Mouse (Mus musculus) hindbrain, postnatal 0 days (tissue): Measurements from ENCODE around the gene Myog. TPM values are rescaled to one million over a fixed set of nuclear protein-coding genes. Genes with fewer than 3 reads are reported as not detected.
A peak's percentile ranks its signal among the peaks of the same experiment; 100 is the strongest.

Source experiments
- ATAC-seq: fragments of 200-750 bp; cut with Nextera tagmentation; 2 replicates; pipeline ENCODE4 v1.8.0; 2017; ENCODE audit warnings: mild to moderate bottlenecking, moderate TSS enrichment, moderate library complexity
- DNase-seq: peaks from one replicate; pipeline ENCODE4 v3.0.0-alpha.2; 2015; ENCODE audit warnings: low spot score
- H3K27ac ChIP-seq: fragments of 300-500 bp; sonication (generic); 2 replicates; pipeline ENCODE4 v1.5.1; 2014; ENCODE audit warnings: mild to moderate bottlenecking
- H3K27me3 ChIP-seq: fragments of 300-500 bp; sonication (generic); 2 replicates; pipeline ENCODE4 v1.6.1; 2014; ENCODE audit warnings: low read length, mixed read lengths; ENCODE audit not compliant: insufficient read depth
- H3K36me3 ChIP-seq: fragments of 300-500 bp; sonication (generic); 2 replicates; pipeline ENCODE4 v1.6.1; 2014; ENCODE audit warnings: low read length, mixed read lengths; ENCODE audit not compliant: insufficient read depth
- H3K4me1 ChIP-seq: fragments of 300-500 bp; sonication (generic); 2 replicates; pipeline ENCODE4 v1.6.1; 2014; ENCODE audit warnings: antibody characterized with exemption, low read length, mixed read lengths; ENCODE audit not compliant: insufficient read depth
- H3K4me2 ChIP-seq: fragments of 300-500 bp; sonication (generic); 2 replicates; pipeline ENCODE4 v1.6.1; 2014; ENCODE audit warnings: low read depth, mild to moderate bottlenecking, low read length, moderate library complexity, mixed read lengths
- H3K4me3 ChIP-seq: fragments of 300-500 bp; sonication (generic); 2 replicates; pipeline ENCODE4 v1.5.1; 2014; ENCODE audit warnings: low read length
- H3K9ac ChIP-seq: fragments of 300-500 bp; sonication (generic); replicated peaks from 2 replicates; pipeline ENCODE4 v1.6.1; 2014; ENCODE audit warnings: mild to moderate bottlenecking, low read length, moderate library complexity, mixed read lengths
- H3K9me3 ChIP-seq: fragments of 300-500 bp; sonication (generic); 2 replicates; pipeline ENCODE4 v1.6.1; 2016; ENCODE audit warnings: low read length, mixed read lengths
- CTCF ChIP-seq: IDR thresholded peaks from 2 replicates; pipeline ENCODE4 v1.5.1; 2016; ENCODE audit warnings: antibody characterized with exemption, control low read depth, low read depth
- WGBS: fragments of 180-500 bp; shearing (Covaris S2); extraction: QIAGEN DNeasy Blood & Tissue Kit; methylation state at CpG from one replicate; pipeline ENCODE4 v1.1.7; 2014; 5-methylcytosine and 5-hydroxymethylcytosine counted together
- polyA plus RNA-seq: library from polyadenylated mRNA; unstranded; fragments of >200 nt; fragmentation: Nextera tagmentation; extraction: Ambion mirVana; gene quantifications from 2 replicates; pipeline ENCODE4 v1.2.1, GENCODE M21; 2015
- total RNA-seq: library from RNA; depleted of rRNA; stranded (reverse); fragments of >200 nt; gene quantifications from 2 replicates; pipeline ENCODE4 v1.2.3, GENCODE M21; 2014

Myog gene
- total and polyA plus RNA-seq, 2 experiments from 2014 or later: 0.16 TPM; not detected in 1

DNA sequence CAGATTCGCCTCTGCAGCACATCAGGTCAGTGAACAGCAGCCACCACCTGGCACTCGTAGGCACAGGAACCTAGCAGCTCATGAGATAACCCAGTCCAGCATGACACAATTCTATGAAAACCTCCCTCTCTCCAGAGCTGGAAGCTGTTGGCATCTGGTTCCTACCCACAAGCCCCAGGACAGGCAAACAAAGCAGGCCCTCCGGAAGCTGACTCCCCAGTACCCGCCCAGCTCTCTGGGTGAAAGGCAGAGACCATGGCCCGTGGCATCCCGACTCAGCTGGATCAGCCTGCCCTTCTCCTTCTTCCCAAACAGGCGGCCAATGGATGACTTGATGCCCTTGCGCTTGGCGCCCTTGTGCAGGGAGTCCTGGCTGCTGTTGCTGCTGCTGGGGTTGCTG, 26.6 kb downstream of the Myog start:
- H3K4me3 ChIP-seq: no peak overlapping the region
- 76% methylated on average over 9 of the region's 9 CpGs for WGBS

DNA sequence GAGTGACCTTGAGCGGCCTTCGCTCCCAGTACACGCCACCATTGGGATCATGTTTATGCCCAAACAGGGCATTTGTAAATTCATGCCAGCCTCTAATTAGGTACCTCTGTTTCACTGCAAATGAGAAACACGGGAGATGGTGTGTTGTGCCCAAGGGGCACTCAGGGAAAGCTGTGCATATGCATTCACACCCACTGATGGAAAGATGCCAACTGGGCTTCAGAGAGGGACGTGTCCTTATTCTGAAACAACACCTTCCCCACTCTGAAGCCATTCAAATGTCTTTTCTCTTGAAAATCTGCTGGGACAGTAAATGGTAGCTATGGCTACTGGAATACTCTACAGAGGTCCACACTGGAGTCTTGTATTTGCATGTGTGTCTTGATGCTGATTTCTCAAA, 28.5 kb downstream of the Myog start:
- Histone ChIP-seq H3K9me3 (no peaks in the 10 kb centered on the region), H3K27me3 (no peaks in the 10 kb centered on the region), H3K9ac (no peak overlapping the region), H3K27ac (no peak overlapping the region), H3K4me2 (no peak overlapping the region), H3K4me3 (no peak overlapping the region), H3K4me1 (no peaks in the 10 kb centered on the region; the same call in 1 of the 2 replicates), H3K36me3 (peaks cover 11% of the 10 kb centered on the region; the same call in 1 of the 2 replicates)
- no peak for TF ChIP-seq CTCF
- ATAC-seq: no peak
- DNase-seq: peak; percentile 26
- WGBS: 64% methylated on average over 5 of the region's 5 CpGs

More for the DNA sequence above, 26.6 kb downstream of the Myog start:
- no peak overlapping the region for H3K27ac ChIP-seq
- peaks cover 14% of the 10 kb centered on the region; the same call in 1 of the 2 replicates for H3K36me3 ChIP-seq
- no peaks in the 10 kb centered on the region; the same call in 1 of the 2 replicates for H3K4me1 ChIP-seq
- H3K4me2 ChIP-seq: no peak overlapping the region
- no peaks in the 10 kb centered on the region for H3K9me3 ChIP-seq
- TF ChIP-seq CTCF: no peak
- DNase-seq (no peak), ATAC-seq (no peak)
- H3K27me3 ChIP-seq: no peaks in the 10 kb centered on the region
- no peak overlapping the region for H3K9ac ChIP-seq

DNA sequence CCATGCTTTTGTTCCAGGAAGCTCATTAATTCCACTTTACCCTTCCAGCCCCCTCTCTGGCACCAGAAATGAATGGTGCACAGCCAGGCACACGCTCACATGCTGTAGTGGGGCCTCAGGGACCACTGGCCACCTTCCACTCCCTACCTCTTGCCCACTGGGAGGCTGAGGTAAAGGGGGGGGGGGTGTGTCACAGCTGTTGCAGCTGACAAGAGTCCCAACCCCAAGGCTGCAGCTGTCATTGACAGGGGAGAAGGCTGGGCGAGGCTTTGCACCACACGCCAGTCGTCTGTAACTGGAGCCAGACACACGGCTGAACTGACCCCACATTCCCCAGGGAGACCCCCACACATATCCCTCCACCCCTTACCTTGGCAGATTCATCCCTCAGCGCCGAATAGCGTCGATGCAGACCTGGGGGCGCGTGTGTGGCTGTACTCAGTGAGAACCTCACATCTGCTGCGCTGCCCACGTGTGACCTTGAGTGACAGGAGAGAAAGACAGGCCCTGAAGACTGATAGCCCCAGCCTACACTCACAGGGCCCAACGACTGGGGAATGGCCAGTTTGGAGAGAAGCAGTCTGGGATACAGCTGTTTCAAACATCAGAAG, 31.0 kb downstream of the Myog start:
- no peak overlapping the region for H3K9ac ChIP-seq
- peaks cover 15% of the 10 kb centered on the region for H3K36me3 ChIP-seq
- H3K4me1 ChIP-seq: no peaks in the 10 kb centered on the region; the same call in 1 of the 2 replicates
- H3K9me3 ChIP-seq: no peaks in the 10 kb centered on the region
- H3K27ac ChIP-seq: no peak overlapping the region
- DNase-seq (no peak), ATAC-seq (0 out of 2 replicates have a peak, but pooled peaks have one; percentile 13)
- H3K4me3 ChIP-seq: no peak overlapping the region
- no peaks in the 10 kb centered on the region for H3K27me3 ChIP-seq
- TF ChIP-seq CTCF: no peak
- H3K4me2 ChIP-seq: no peak overlapping the region
- 45% methylated on average over 14 of the region's 14 CpGs for WGBS

DNA sequence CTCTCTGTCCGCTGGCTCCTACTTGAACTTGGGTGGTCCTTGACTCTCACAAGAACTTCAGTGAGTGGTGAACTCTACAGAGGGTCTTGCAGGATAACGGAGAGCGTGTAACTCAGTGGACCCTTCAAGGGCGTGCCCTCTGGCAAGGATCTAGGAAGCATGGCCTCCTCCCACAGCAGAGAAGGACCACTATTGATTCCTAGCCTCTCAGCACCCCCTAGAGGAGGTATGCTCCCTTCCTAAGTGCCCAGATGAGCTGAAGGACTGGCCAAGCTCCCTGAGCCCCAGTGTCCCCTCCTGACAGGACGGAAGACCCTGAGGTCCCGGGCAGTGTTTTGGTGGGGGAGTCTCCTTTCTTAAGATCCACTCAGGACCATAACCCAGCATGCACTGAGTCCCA, 32.8 kb downstream of the Myog start:
- no peak overlapping the region for H3K4me2 ChIP-seq
- H3K27me3 ChIP-seq: no peaks in the 10 kb centered on the region
- no peak overlapping the region for H3K9ac ChIP-seq
- DNase-seq (peak; percentile 33), ATAC-seq (no peak)
- H3K4me1 ChIP-seq: no peaks in the 10 kb centered on the region; the same call in 1 of the 2 replicates
- peaks cover 18% of the 10 kb centered on the region for H3K36me3 ChIP-seq
- no peaks in the 10 kb centered on the region for H3K9me3 ChIP-seq
- H3K4me3 ChIP-seq: no peak overlapping the region
- H3K27ac ChIP-seq: no peak overlapping the region
- 90% methylated on average over 6 of the region's 6 CpGs for WGBS
- TF ChIP-seq CTCF: peak; percentile 59

DNA sequence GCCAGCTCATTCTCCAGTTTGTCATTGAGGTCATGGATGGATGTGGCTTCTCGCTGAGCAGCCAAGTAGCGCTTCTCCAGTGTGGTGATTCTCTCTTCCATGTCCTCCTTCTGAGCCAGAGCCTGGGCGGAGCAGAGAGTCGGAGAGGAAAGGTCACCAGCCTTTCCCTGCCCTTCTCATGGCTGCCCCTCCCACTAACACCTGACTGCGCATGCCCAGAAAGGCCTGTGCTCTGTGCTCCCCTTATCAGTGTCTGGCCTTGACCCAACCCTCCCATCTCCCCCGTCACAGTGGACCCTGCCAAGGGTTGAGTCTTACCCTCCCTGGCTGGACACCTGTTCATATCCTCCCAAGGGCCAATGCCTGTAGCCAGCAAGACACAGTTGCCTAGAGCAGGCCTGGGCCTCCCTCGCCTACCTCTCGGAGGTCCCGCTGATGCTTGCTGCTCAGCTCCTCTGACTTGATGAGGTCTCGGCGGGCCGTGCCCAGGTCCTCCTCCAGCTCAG, 37.1 kb downstream of the Myog start:
- Histone ChIP-seq H3K27me3 (no peaks in the 10 kb centered on the region), H3K9me3 (no peaks in the 10 kb centered on the region), H3K4me3 (no peak overlapping the region), H3K4me2 (no peak overlapping the region), H3K9ac (no peak overlapping the region), H3K36me3 (peaks cover 13% of the 10 kb centered on the region), H3K27ac (no peak overlapping the region), H3K4me1 (no peaks in the 10 kb centered on the region)
- no peak for DNase-seq
- no peak for ATAC-seq
- 91% methylated on average over 12 of the region's 12 CpGs for WGBS
- no peak for TF ChIP-seq CTCF

DNA sequence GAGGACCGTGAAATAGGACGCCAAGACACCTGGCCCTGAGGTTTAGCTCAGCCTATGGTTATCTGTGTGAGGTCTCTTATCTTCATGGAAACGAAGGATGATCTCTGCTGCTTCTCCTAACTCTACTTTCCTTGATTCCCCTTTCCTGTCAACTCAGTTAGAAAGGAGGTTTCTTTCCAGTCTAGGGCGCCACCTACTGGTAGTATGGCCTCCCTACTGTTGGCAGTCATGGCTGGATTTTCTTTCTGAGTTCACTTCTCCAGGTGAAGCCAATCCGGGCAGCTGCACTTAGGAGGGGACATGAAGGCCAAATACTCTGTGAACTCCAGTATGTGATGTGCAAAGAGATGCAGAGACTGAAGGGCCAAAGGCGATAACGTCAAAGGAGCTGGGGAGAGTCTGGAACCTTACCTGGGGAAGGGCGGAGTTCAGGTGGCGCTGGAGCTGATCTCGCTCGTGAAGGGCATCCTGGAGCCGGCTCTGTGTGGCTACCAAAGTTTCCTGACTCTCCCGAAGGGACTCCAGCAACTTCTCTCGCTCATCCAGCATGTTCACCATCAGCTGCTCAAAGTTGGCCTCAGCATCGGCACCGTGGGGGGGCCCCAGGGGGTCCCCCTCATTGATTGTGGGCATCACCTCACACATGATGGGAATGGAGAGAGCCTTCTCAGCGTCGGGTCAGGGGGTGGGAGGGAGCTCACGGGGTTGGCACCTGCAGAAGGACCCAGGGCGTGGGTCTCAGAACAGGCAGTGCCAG, 42.3 kb downstream of the Myog start:
- Histone ChIP-seq H3K4me1 (peaks cover 5% of the 10 kb centered on the region; the same call in 1 of the 2 replicates), H3K9ac (peak overlapping the region; percentile 1; the same call in 1 of the 2 replicates), H3K27ac (no peak overlapping the region), H3K36me3 (peaks cover 2% of the 10 kb centered on the region), H3K4me3 (no peak overlapping the region), H3K27me3 (no peaks in the 10 kb centered on the region), H3K4me2 (peak overlapping the region; percentile 29; the same call in 1 of the 2 replicates), H3K9me3 (no peaks in the 10 kb centered on the region)
- DNase-seq: peak; percentile 91
- WGBS: 52% methylated on average over 20 of the region's 20 CpGs
- peak; percentile 24 for ATAC-seq
- TF ChIP-seq CTCF: peak; percentile 96
